In the genomic region with DNA sequence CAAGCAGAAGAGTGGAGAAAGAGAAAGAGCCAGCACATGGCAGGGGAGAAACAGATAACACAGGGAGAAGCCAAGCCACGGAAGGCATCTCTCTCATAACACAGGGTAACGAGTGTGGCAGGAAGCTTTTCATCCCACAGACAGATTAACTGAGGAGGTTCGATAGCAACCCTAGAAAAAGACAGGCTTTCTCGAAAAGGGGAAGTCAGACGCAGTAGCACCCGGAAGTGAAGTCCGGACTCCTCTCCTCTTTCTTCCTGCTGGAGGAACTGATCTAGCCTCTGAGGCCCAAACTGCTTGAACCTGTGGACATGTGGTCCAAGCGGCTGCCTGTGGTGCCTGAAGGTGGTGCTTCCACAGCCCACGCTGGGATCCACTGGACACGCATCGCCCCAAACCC, we compare ENCODE assay signal across 9 mouse cellular contexts. TPM values are rescaled to one million over a fixed set of nuclear protein-coding genes. Genes with fewer than 3 reads are reported as not detected.
DNase-seq lines count a peak whose midpoint lies in the region; ATAC-seq and TF ChIP-seq lines count a peak whose summit lies in the region.
"Had no signal": no experiment of that assay in that cellular context is flagged by ENCODE, and none has a peak within 500 bp of the region (broad histone marks: within the 10 kb centered on the region; RNA-seq: fewer than 3 reads in every experiment).

No protein-coding gene starts in this region.

- peak; percentile 57 to 92; a peak in 3 of 4 replicates for TF ChIP-seq POLR2A in MEL (IDR thresholded peaks at IDR 0.05; ENCODE audit: control insufficient read depth in 1 of 2, insufficient read depth in 1 of 2, low read depth in 1 of 2, low read length in 2 of 2, poor library complexity in 1 of 2)
- peak; percentile 13; the same call in 1 of the 2 replicates for TF ChIP-seq POLR2A in spleen, adult 2 months (IDR thresholded peaks at IDR 0.05; ENCODE audit: low read depth, low read length)

- peak; percentile 28; the same call in 1 of the 2 replicates for ATAC-seq in liver, embryonic 15.5 days (ENCODE audit: insufficient read depth)
- no peak for ATAC-seq in midbrain, postnatal 0 days (ENCODE audit: low FRiP score)

- TF ChIP-seq CTCF in MEL (IDR thresholded peaks at IDR 0.05 in 2 of 3, conservative IDR thresholded peaks at IDR 0.05 in 1 of 3; ENCODE audit: control insufficient read depth in 1 of 3, insufficient read depth in 1 of 3, low read depth in 2 of 3, low read length in 3 of 3, poor library complexity in 1 of 3, severe bottlenecking in 1 of 3) = no peak
- TF ChIP-seq CTCF in spleen, adult 2 months (IDR thresholded peaks at IDR 0.05; ENCODE audit: extremely low read depth, insufficient read depth, insufficient read length, insufficient replicate concordance) = no peak
- TF ChIP-seq CTCF in midbrain, postnatal 0 days (IDR thresholded peaks at IDR 0.05) = no peak

- no peaks in the 10 kb centered on the region for H3K9me3 ChIP-seq in MEL (replicated peaks; ENCODE audit: insufficient read depth, low read length)
- no peaks in the 10 kb centered on the region for H3K9me3 ChIP-seq in liver, embryonic 15.5 days (replicated peaks)
- no peaks in the 10 kb centered on the region for H3K9me3 ChIP-seq in midbrain, postnatal 0 days (ENCODE audit: low read length)
- H3K9me3 ChIP-seq: hindbrain, embryonic 15.5 days had no signal

- H3K9ac ChIP-seq in MEL (ENCODE audit: control insufficient read depth, low read depth, low read length, poor library complexity, severe bottlenecking) = peak overlapping the region; percentile 80
- H3K9ac ChIP-seq in liver, embryonic 15.5 days = peak overlapping the region; percentile 15; the same call in 1 of the 2 replicates
- no peak overlapping the region for H3K9ac ChIP-seq in midbrain, postnatal 0 days (replicated peaks; ENCODE audit: low read length, poor library complexity, severe bottlenecking)
- H3K9ac ChIP-seq: hindbrain, embryonic 15.5 days had no signal

- H3K27me3 ChIP-seq in MEL (ENCODE audit: control insufficient read depth in 1 of 2, insufficient read depth in 2 of 2, low read length in 2 of 2) = no peaks in the 10 kb centered on the region
- no peaks in the 10 kb centered on the region for H3K27me3 ChIP-seq in liver, embryonic 15.5 days
- H3K27me3 ChIP-seq in spleen, adult 2 months (ENCODE audit: control insufficient read depth, insufficient read depth, low read length) = no peaks in the 10 kb centered on the region
- no peaks in the 10 kb centered on the region for H3K27me3 ChIP-seq in midbrain, postnatal 0 days (ENCODE audit: insufficient read depth, low read length)
- H3K27me3 ChIP-seq: hindbrain, embryonic 15.5 days had no signal

- H3K4me2 ChIP-seq in liver, embryonic 15.5 days = peak overlapping the region; percentile 63
- no peak overlapping the region for H3K4me2 ChIP-seq in midbrain, postnatal 0 days (ENCODE audit: low read depth, low read length, poor library complexity, severe bottlenecking)
- H3K4me2 ChIP-seq: hindbrain, embryonic 15.5 days had no signal

- WGBS in liver, embryonic 15.5 days (ENCODE audit: insufficient replicate concordance) = 11% methylated on average over 11 of the region's 11 CpGs
- 7% methylated on average over 11 of the region's 11 CpGs for WGBS in spleen, adult 2 months
- 88% methylated on average over 11 of the region's 11 CpGs for WGBS in midbrain, postnatal 0 days

- peaks cover 38 to 43% of the 10 kb centered on the region in 2 experiments for H3K4me1 ChIP-seq in MEL (ENCODE audit: control insufficient read depth in 1 of 2, insufficient read depth in 2 of 2, low read length in 2 of 2)
- peaks cover 14% of the 10 kb centered on the region for H3K4me1 ChIP-seq in liver, embryonic 15.5 days (replicated peaks)
- H3K4me1 ChIP-seq in spleen, adult 2 months (ENCODE audit: control insufficient read depth, insufficient read depth, insufficient read length) = peaks cover 16% of the 10 kb centered on the region; the same call in 1 of the 2 replicates
- no peaks in the 10 kb centered on the region for H3K4me1 ChIP-seq in midbrain, postnatal 0 days (ENCODE audit: insufficient read depth, low read length)
- H3K4me1 ChIP-seq: hindbrain, embryonic 15.5 days had no signal

- H3K27ac ChIP-seq in MEL (ENCODE audit: control insufficient read depth, low read depth, low read length) = peak overlapping the region; percentile 97
- H3K27ac ChIP-seq in liver, embryonic 15.5 days (replicated peaks) = peak overlapping the region; percentile 66
- peak overlapping the region; percentile 93 for H3K27ac ChIP-seq in spleen, adult 2 months (ENCODE audit: insufficient read depth, low read length)
- H3K27ac ChIP-seq in midbrain, postnatal 0 days (ENCODE audit: low read depth, low read length) = no peak overlapping the region
- H3K27ac ChIP-seq: hindbrain, embryonic 15.5 days had no signal

- intact Hi-C loops in heart, postnatal 36 days (cut with DNase I) = no loop called here

- peak; percentile 92 for DNase-seq in heart, adult 11 months
- DNase-seq in heart, postnatal 36 days = no peak
- peak; percentile 97 for DNase-seq in MEL (ENCODE audit: low read depth, low spot score)
- DNase-seq in spleen, adult 2 months (ENCODE audit: low read depth in 1 of 2, low spot score in 2 of 2) = peak; percentile 54 to 62
- no peak for DNase-seq in adrenal gland, adult (ENCODE audit: inconsistent age in 2 of 2, low spot score in 1 of 2)
- no peak for DNase-seq in adrenal gland, postnatal 25 days
- DNase-seq in midbrain, postnatal 0 days (ENCODE audit: low spot score) = no peak

- no peak; the same call in 1 of the 2 replicates for TF ChIP-seq RAD21 in MEL (IDR thresholded peaks at IDR 0.05; ENCODE audit: low read depth, low read length)

- TF ChIP-seq EP300 in MEL (IDR thresholded peaks at IDR 0.05; ENCODE audit: low read depth in 1 of 2, low read length in 2 of 2) = peak; percentile 85 to 89

- peak overlapping the region; percentile 47 to 55 for H3K4me3 ChIP-seq in MEL (ENCODE audit: control insufficient read depth in 1 of 2, insufficient read depth in 1 of 2, low read depth in 2 of 2, low read length in 2 of 2)
- H3K4me3 ChIP-seq in liver, embryonic 15.5 days (replicated peaks) = peak overlapping the region; percentile 35
- peak overlapping the region; percentile 59 for H3K4me3 ChIP-seq in spleen, adult 2 months (ENCODE audit: extremely low read depth, insufficient read depth, insufficient read length)
- H3K4me3 ChIP-seq in midbrain, postnatal 0 days (ENCODE audit: low read depth, low read length) = no peak overlapping the region
- H3K4me3 ChIP-seq: hindbrain, embryonic 15.5 days had no signal

- H3K79me2 ChIP-seq in MEL (ENCODE audit: control insufficient read depth, insufficient read depth, low read length, poor library complexity) = no peaks in the 10 kb centered on the region; the same call in 1 of the 2 replicates

- H3K36me3 ChIP-seq in MEL (ENCODE audit: control insufficient read depth in 1 of 2, insufficient read depth in 2 of 2, low read length in 2 of 2) = peaks cover 0 to 41% of the 10 kb centered on the region in 2 experiments; a peak in 2 of 4 replicates
- H3K36me3 ChIP-seq in liver, embryonic 15.5 days (replicated peaks) = no peaks in the 10 kb centered on the region
- no peaks in the 10 kb centered on the region for H3K36me3 ChIP-seq in spleen, adult 2 months (ENCODE audit: control insufficient read depth, insufficient read depth, low read length)
- H3K36me3 ChIP-seq in midbrain, postnatal 0 days (ENCODE audit: insufficient read depth, low read length) = no peaks in the 10 kb centered on the region
- H3K36me3 ChIP-seq: hindbrain, embryonic 15.5 days had no signal

TF ChIP-seq in MEL, 35 proteins besides CTCF, POLR2A, EP300 and RAD21 (continues in another document):
- 0 out of 2 replicates have a peak, but pooled peaks have one; percentile 58 for TF ChIP-seq UBTF (IDR thresholded peaks at IDR 0.05; ENCODE audit: borderline replicate concordance, insufficient read depth, low read depth, low read length)
- TF ChIP-seq MAFK (IDR thresholded peaks at IDR 0.05; ENCODE audit: borderline replicate concordance, low read depth, low read length) = no peak
- no peak for TF ChIP-seq ZMIZ1 (IDR thresholded peaks at IDR 0.05; ENCODE audit: low read depth, low read length)
- TF ChIP-seq TCF12 (IDR thresholded peaks at IDR 0.05; ENCODE audit: low read depth, low read length) = peak; percentile 78
- TF ChIP-seq POLR2AphosphoS5 (IDR thresholded peaks at IDR 0.05; ENCODE audit: borderline replicate concordance, low read depth, low read length) = no peak

RNA-seq across cellular contexts. Expression of a gene that starts 15.3 kb away (rescaled TPM):
- under 1 TPM in 1 of 2 experiments, not detected in 1; 0.11 TPM for total RNA-seq in heart, postnatal 36 days (2021)
- 0.04 TPM in 1 of 2 replicates, not detected in the other for total RNA-seq in MEL (2012; rRNA removed)
- polyA plus RNA-seq in MEL (2012; ENCODE audit: insufficient read depth in 1 of 2, insufficient read length in 2 of 2, low read depth in 1 of 2, low replicate concordance in 2 of 2, missing spikeins in 1 of 2) = under 1 TPM in 1 of 2 experiments, not detected in 1; 0.06 TPM
- polyA plus RNA-seq in liver, embryonic 15.5 days (2015; fragmentation: Nextera tagmentation; extraction: Ambion mirVana) = 0.16 and 0.51 TPM in 2 replicates
- not detected in 2 replicates for polyA plus RNA-seq in spleen, adult 2 months (2012; rRNA removed)
- 4.2 TPM in 2 replicates for total RNA-seq in adrenal gland, postnatal 25 days (2021)
- total RNA-seq in midbrain, postnatal 0 days (2014; rRNA removed) = 93.8 and 102 TPM in 2 replicates
- 145 TPM in 2 replicates for polyA plus RNA-seq in midbrain, postnatal 0 days (2015; fragmentation: Nextera tagmentation; extraction: Ambion mirVana)

RNA-seq across cellular contexts. Expression of a gene that starts 38.5 kb away (rescaled TPM):
- total RNA-seq in heart, postnatal 36 days (2021) = 1 to 10 TPM; 1.7 to 2.9 TPM
- 52.3 and 55.7 TPM in 2 replicates for total RNA-seq in MEL (2012; rRNA removed)
- 10 to 100 TPM; 66.4 to 70.0 TPM for polyA plus RNA-seq in MEL (2012; ENCODE audit: insufficient read depth in 1 of 2, insufficient read length in 2 of 2, low read depth in 1 of 2, low replicate concordance in 2 of 2, missing spikeins in 1 of 2)
- polyA plus RNA-seq in liver, embryonic 15.5 days (2015; fragmentation: Nextera tagmentation; extraction: Ambion mirVana) = 8.1 and 10.0 TPM in 2 replicates
- polyA plus RNA-seq in spleen, adult 2 months (2012; rRNA removed) = 34.0 and 34.2 TPM in 2 replicates
- 1.3 and 3.0 TPM in 2 replicates for total RNA-seq in adrenal gland, postnatal 25 days (2021)
- 1.6 and 2.7 TPM in 2 replicates for total RNA-seq in midbrain, postnatal 0 days (2014; rRNA removed)
- 3.8 and 4.9 TPM in 2 replicates for polyA plus RNA-seq in midbrain, postnatal 0 days (2015; fragmentation: Nextera tagmentation; extraction: Ambion mirVana)

RNA-seq across cellular contexts. Expression of a gene that starts 45.4 kb away (rescaled TPM):
- under 1 TPM; 0.84 to 0.97 TPM for total RNA-seq in heart, postnatal 36 days (2021)
- total RNA-seq in MEL (2012; rRNA removed) = 0.42 and 0.85 TPM in 2 replicates
- under 1 TPM in 1 of 2 experiments, not detected in 1; 0.15 TPM for polyA plus RNA-seq in MEL (2012; ENCODE audit: insufficient read depth in 1 of 2, insufficient read length in 2 of 2, low read depth in 1 of 2, low replicate concordance in 2 of 2, missing spikeins in 1 of 2)
- polyA plus RNA-seq in liver, embryonic 15.5 days (2015; fragmentation: Nextera tagmentation; extraction: Ambion mirVana) = 0.03 TPM in 1 of 2 replicates, not detected in the other
- polyA plus RNA-seq in spleen, adult 2 months (2012; rRNA removed) = 0.27 and 0.48 TPM in 2 replicates
- 0.15 and 0.19 TPM in 2 replicates for total RNA-seq in adrenal gland, postnatal 25 days (2021)
- total RNA-seq in midbrain, postnatal 0 days (2014; rRNA removed) = 0.11 TPM in 1 of 2 replicates, not detected in the other
- 0.07 and 0.20 TPM in 2 replicates for polyA plus RNA-seq in midbrain, postnatal 0 days (2015; fragmentation: Nextera tagmentation; extraction: Ambion mirVana)

Comparison
In these comparisons a context has a peak if more than half of its experiments do, and no peak if none do; other contexts are left out.
1. DNase-seq: peak in heart, adult 11 months (single experiment), MEL (single experiment) and spleen, adult 2 months (2 of 2); none in heart, postnatal 36 days (0 of 2), adrenal gland, adult (0 of 2), adrenal gland, postnatal 25 days (single experiment) and midbrain, postnatal 0 days (single experiment).
2. RNA of a gene that starts 15.3 kb away (total RNA-seq): 93.8 to 102 TPM in midbrain, postnatal 0 days; 4.2 TPM in adrenal gland, postnatal 25 days, 0.11 TPM in heart, postnatal 36 days and 0.04 TPM in MEL; every median in the first group is over 10 times any median in the second.
3. RNA of a gene that starts 38.5 kb away (total RNA-seq): 52.3 to 55.7 TPM in MEL; 1.3 to 3.0 TPM in adrenal gland, postnatal 25 days, 1.7 to 2.9 TPM in heart, postnatal 36 days and 1.6 to 2.7 TPM in midbrain, postnatal 0 days; every median in the first group is over 10 times any median in the second.